Mouse (Mus musculus) G1E-ER4 (cell line): ENCODE data around the gene Gm49776. TPM values are rescaled to one million over a fixed set of nuclear protein-coding genes. Genes with fewer than 3 reads are reported as not detected.

Experiments
- GATA1 ChIP-seq: IDR thresholded peaks from one replicate; pipeline ENCODE4 v1.8.0; 2012; ENCODE audit warnings: low read length, inconsistent platforms
- polyA plus RNA-seq: library from polyadenylated mRNA; stranded (reverse); fragments of >175 nt; gene quantifications from 2 replicates; pipeline ENCODE4 v1.2.3, GENCODE M21; 2012

The Gm49776 gene
- not detected in 2 replicates for polyA plus RNA-seq

DNA sequence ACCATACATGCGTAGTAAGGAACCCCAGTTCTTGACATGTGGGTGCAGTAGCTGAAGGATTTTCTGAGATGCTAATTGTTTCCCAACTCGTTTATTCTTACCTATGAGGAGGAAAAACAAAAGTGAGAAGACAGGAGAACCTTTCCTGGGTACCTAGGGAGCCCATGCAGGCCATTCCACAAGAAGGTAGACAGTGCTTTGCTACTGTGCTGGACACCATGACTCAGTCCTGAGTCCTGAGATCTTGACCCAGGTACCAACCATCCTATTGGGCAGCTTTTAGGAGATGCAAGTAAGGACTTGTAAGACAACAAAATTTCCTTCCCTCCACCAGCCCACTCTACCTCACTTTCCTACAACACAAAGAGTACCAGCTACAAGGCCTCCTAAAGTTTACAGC lies at the start of gene Gm49776:
TSS of gene Gm49776 (minus strand) at position 101 of the 400 bp plus-strand sequence.
- TF ChIP-seq GATA1: no peak

DNA sequence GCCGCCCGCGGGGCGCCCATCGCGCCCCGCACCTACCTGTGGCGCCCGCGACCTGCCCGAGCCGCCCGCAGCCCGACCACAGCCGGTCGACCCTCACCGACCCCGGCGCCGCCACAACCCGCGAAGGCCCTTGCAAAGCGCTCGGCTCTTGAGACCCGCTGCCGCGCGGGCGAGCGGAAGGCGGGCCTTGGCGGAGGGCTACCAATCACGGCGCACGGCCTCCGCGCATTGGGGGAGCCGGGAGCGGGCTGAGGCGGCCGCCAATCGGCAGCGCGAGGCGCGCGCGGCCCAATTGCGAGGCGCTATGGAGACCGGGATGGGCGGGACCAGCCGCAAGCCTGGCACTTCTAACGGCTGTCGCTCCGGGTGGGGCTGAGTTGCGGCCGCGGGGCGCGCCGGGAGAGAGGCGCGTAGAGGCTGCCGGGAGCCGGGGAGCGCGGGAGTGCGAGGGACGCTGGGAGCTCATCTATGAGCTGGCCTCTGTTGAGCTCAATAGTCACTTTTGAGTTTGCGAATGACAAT lies 31.0 kb upstream of the Gm49776 start, which contains the start of gene Dgcr8:
TSS of gene Dgcr8 (minus strand) at position 180 of the 522 bp plus-strand sequence.
- TF ChIP-seq GATA1: no peak

DNA sequence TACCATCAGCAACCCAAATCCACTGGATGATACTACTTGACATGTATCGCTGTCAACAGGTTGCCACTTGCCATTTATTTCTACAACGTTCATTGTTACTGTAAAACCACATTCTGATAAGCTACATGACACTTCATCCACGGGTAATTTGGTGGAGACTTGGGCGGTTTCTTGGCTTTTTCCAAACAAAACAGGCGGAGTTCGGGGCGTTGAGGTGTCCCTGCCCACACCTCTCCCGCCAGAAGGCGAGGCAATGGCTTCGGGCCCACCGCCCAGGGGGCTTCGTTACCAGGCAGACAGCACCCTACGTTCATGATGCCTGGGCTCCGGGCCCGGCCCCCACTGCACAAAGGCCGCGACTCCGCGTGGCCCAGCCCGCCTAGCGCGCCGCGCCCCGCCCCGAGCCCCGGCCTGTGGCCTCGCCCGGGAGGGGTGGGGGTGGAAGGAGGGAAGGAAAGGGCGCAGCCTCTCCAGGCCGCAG lies 30.5 kb upstream of the Gm49776 start:
- no peak for TF ChIP-seq GATA1

DNA sequence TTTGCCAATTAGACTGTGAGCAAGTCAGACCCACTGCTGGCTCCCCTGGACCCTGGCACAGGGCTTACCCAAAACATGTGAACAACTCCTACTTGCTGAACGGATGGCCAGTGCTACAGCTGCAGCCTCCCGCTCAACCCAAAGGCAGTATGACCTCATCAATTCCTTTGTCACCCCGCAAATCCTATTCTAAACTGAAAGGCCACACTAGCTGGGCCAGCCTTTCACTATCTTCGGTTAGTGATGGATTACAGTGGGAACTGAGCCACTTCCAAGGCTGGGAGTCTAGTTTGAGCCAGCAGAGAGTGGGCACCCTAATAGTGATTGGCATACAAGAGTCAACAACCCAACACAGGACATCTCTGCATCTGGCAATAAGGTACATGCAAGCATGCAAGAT lies 30.0 kb upstream of the Gm49776 start:
- TF ChIP-seq GATA1: no peak

DNA sequence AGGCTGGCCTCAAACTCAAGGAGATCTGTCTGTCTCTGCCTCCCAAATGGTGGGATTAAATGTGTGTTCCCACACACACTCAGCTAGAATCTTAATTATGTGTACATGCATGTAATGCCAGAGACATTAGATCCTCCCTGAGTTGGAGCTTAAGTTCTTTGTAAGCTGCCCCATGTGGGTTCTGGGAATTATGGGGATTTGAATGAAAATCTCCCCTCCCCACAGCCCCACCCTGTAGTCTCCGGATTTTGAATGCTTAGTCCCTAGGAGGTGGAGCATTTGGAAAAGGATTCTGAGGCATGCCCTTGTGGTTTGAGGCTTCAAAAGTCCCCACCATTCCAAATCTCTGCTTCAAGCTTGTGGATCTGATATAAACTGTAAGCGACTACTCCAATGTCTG lies 17.0 kb upstream of the Gm49776 start:
- TF ChIP-seq GATA1: no peak

DNA sequence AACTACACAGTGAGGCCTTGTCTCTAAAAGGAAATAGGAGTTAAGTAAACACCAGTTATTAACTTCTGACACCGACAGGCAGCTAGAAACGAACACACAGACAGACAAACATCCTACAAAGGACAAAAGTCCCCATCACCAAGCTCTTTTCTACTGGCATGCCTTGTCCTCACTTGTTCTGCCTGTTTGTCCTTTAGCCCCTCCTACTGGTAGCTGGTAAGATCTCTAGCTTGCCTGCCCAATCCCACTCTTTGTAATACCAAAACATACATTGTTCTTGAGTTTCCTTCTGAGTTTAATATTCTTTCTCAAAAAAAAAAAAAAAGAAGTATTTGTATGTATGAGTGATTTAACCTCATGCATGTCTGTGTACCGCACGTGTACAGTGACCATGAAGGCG lies 10.1 kb upstream of the Gm49776 start:
- TF ChIP-seq GATA1: no peak

DNA sequence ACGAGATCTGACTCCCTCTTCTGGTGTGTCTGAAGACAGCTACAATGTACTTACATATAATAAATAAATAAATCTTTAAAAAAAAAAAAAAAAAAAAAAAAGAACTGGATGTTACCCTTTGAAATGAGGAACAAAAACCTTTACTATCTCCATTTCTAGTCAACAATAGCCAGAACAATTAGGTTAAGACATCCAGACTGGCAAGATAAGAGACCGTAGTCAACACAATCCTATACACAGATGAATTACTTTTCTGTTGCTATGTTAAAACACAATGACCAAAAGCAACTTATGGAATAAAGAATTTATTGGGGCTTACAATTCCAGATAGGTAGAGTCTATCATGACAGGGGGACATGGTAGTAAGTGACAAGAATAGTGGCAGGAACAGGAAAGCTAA lies 6.9 kb upstream of the Gm49776 start:
- no peak for TF ChIP-seq GATA1

DNA sequence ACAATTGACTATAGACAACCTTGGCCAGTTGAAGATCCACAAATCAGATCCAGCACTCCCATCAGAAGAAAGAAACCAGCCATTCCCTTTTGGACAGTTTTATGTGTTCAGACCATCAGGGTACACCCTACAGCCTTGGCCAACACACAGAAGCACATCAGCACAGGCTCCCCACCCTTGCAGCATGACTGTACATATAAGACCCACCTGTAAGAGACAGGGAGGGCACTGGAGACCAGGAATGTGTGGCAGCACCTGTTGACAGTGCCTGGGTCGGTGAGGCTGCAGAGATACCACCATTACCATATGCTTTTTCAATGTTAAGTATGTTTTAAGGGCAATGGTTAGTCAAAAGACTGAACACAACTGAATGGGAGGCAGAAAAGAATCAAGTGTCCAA lies 4.3 kb downstream of the Gm49776 start:
- no peak for TF ChIP-seq GATA1

DNA sequence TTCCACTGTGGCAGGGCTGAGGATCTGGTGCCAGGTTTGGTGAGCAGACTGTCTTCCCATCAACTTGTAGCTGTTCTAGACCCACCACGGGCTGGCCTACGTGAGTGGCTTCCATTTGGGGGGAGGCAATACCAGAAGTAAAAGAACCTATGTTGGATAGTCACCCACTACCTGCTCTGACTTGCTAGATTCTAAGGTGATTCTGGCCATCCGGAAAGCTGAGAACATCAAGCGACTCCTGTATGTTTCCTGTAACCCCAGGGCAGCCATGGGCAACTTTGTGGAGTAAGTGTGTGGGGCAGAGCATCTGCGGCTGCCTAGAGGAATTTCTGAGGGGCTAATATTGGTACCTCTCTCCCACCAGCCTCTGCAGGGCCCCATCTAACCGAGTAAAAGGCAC lies 5.4 kb downstream of the Gm49776 start:
- no peak for TF ChIP-seq GATA1

DNA sequence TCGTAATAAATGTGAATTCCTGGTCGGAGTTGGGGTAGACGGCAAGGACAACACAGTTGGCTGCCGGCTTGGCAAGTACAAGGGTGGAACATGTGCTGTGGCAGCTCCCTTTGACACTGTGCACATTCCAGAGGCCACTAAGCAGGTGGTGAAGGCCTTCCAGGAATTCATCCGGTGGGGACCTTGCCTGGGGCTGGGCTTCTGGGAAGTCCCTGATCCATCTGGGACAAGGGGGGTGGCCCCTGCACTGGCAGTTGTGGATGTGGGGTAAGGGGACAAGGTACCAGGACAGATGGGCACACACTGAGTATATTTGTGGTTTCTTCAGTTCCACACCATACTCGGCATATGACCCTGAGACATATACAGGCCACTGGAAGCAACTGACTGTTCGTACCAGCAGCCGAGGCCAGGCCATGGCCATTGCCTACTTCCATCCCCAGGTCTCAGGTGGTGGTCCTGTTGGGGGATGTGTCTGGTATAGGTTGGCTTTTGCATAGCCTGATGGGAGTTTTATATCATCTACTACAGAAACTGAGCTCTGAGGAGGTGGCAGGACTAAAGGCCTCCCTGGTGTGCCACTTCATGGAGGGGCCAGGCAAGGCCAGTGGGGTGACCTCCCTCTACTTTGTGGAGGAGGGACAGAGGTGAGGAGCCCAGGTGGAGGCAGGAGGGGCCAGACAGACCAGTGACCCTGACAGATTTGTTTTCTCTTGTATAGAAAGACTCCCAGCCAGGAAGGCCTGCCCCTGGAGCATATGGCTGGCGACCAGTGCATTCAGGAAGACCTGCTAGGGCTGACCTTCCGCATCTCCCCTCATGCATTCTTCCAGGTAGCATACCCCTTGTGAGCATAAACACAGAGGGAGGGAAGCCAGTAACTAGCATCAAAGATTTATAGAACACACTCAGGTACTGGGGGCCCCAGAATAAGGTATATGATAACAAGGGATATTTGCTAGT lies 7.0 kb downstream of the Gm49776 start:
- TF ChIP-seq GATA1: no peak

DNA sequence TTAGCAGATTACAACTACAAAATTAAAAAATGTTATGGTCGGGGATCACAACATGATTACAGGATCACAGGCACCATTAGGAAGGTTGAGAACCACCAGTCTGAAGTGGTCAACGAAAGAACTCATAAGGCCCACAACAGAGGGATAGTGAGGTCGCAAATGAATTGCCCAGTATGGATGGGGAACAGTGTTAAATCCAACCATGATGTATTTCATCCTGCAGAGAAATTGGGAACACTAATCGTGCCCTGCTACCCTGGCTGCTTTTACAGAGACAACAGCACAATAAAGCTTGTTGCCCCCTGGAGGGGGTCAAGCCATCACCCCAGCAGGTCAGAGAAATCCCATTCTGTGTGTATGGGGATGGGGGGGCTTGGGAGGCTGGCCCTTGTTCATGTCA lies 7.9 kb downstream of the Gm49776 start:
- no peak for TF ChIP-seq GATA1

DNA sequence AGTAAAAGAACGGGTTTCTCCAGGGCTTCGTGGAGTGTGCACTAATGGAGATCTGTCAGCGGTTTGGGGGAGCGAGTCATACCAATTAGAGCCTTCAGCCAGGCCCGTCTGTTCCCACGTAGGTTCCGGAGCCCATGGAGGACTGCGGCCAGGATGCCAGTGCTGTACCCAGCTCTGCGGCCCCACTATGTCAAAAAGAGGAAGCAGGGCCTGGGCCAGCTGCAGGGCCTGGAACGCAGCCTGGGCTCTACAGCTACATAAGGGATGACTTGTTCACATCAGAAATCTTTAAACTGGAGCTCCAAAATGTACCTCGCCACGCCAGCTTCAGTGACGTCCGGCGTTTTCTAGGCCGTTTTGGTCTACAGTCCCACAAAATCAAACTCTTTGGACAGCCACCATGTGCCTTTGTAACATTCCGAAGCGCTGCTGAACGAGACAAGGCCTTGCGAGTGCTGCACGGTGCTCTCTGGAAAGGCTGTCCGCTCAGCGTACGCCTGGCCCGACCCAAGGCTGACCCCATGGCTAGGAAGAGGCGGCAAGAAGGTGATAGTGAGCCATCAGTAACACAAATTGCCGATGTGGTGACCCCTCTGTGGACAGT lies 8.7 kb downstream of the Gm49776 start:
- TF ChIP-seq GATA1: no peak

DNA sequence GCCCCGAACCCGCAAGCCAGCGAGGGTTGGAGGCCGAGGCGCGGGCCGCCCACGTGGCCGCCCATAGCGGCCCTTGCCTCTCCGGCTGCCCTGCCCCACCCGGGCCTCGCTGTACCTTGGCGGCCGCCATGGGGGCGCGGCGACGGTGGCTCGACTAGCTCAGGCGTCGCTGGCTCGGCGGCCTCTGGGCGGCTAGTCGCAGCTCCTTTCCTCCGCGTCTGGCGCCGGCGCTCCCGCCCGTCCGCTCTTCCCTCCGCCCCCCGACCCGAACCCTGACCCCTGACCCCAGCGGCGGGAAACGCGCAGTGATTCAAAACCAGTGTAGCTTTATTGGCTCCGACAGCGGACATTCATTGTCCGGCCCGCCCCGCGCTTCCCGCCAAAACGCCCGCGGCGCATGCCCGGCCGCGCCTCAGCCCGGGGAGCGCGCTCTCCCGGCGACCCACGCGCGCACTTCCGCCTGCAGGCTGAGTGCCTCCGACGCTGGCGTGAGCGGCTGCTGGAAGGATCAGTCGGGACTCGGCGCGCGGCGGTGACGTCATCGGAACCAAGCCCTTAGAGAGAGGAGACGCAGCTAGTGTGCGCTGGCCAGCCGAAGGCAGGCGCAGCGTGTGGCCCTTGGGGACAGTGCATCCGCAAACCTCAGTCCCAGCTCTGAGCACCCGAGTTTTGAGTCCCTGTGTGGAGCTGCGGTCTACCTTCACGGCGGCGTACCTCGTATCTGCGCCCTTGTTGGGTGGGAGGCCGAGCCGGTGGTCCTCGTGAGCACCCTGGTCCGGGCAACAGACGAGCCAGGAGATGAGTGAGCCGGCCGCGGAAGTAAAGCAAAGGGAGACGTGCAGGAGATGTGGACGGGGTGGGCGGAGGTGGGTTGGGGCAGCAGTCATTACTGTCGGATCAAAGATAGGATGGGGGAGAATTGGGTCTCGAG lies 9.4 kb downstream of the Gm49776 start, which contains the start of the genes Trmt2a and Ranbp1:
TSS of gene Trmt2a (plus strand) at position 247 of the 931 bp plus-strand sequence.
TSS of gene Ranbp1 (minus strand) at position 300 of the 931 bp plus-strand sequence.
- TF ChIP-seq GATA1: no peak

DNA sequence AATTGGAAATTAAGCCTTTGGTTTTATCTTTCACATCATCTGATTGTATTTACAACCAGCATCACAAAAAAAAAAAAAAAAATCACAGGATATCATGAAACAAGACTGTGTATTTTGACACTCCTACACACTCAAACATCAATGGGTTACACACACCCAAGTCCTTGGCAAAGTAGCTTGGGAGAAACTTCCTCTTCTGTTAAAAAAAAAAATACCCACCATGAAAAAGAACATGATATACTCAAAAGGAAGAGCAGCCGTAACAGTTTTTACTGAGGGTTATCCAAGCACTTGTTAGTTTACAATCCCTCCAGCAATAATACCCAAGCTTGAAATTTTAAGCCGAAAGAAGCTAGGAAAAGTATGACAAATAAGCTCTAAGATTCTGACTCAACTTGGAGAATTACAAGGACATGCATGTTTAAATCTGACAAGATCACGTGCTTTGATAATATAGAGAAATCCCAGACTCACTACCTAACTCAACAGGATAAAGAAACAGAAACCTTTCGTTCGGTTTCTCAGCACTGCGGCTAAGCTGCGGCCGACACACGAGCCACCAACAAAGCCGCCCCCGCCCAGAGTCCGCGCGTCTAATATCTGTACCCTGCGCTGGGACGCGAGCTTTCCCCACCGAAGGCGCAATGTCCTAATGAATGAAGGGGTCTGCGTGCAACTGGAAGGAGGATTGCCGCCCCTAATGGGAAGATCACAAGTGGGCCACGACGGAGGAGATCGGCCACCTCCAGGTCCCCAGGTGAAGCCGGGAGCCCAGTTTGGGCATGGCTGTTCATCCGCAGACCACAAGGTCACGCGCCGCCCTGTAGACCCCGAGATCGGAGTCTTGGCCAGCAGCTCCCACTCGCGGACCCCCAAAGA lies 10.4 kb downstream of the Gm49776 start:
- no peak for TF ChIP-seq GATA1
